Mouse (Mus musculus) right cerebral cortex, postnatal 36 days (tissue): ENCODE results near the gene Rab5c.

Experiments used
- DNase-seq, 2 experiments: peaks; one replicate each; pipeline ENCODE4 v3.0.0; 2022; ENCODE audit warnings: low spot score in 2 of 2, mixed read lengths in 1 of 2

Rab5c gene

GRCm38 (mm10) chr11:100738066-100738604, at the start of gene Rab5c:
Rab5c (minus strand) TSS chr11:100738215.
- peak; percentile 98 to 99 for DNase-seq

DNA sequence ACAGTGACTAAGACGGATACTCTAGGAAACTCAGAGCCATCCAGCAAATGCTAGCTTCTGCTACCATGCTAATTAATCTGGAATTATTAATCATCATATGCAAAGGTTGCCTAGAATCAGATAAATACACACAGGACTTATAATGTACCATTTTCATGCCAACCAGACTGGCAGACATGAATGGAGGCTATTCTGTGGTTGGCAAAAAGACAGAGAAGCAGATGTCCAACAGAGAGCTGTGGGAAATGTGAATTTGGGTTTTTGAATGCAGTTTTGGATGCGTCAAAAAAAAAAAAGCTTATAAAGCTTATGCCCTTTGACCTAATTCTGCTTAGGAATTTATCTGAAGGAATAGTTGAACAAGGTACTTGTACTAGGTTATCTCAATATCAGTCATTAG, 47.8 kb upstream of the Rab5c start:
- no peak for DNase-seq

- no peak for DNase-seq
These were observed 46.3 kb upstream of the Rab5c start for GRCm38 (mm10) chr11:100784286-100784685.

DNA sequence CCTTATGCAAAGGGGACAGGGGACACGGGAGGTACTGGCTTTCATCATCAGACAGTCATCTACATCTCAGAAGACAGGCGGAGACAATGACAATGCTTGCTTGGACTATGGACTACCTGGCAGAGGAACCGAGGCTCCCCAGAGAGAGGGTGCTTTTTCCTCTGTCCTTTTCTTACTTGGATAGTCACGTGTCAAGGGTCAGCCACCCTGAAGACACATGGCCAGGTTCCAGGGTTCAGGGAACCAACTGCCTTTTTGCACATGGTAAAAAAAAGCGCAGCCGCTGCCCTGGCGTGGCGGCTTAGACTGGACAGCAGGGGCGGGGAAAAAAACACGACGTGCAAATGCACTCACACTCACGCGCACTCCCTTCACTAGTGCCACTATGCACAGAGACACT, 44.6 kb upstream of the Rab5c start:
- DNase-seq, result no peak

- DNase-seq, result no peak
These were observed 43.9 kb upstream of the Rab5c start for GRCm38 (mm10) chr11:100781763-100782475.

DNA sequence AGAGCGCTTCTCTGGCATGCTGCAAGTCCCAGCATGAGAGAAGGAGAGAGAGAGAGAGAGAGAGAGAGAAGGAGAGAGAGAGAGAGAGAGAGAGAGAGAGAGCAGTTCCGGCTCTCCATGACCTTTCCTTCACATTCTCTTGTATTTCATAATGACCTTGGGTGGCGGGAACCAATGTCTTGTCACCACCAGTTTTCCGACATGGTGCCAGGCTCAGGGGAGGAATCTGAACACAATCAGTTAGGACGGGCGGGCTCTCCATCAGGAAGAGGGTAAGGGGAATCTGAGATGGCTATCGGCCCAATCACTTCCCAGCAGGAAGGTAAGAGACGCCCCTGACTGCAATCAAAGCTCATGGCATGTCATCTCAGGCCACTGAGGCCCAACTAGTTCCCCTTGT, 42.2 kb upstream of the Rab5c start:
- DNase-seq, result no peak

- no peak for DNase-seq
These were observed 40.1 kb upstream of the Rab5c start for GRCm38 (mm10) chr11:100778069-100778468.

GRCm38 (mm10) chr11:100775921-100776320, 37.9 kb upstream of the Rab5c start:
- DNase-seq, result no peak

GRCm38 (mm10) chr11:100774261-100774660, 36.2 kb upstream of the Rab5c start:
- no peak for DNase-seq

DNA sequence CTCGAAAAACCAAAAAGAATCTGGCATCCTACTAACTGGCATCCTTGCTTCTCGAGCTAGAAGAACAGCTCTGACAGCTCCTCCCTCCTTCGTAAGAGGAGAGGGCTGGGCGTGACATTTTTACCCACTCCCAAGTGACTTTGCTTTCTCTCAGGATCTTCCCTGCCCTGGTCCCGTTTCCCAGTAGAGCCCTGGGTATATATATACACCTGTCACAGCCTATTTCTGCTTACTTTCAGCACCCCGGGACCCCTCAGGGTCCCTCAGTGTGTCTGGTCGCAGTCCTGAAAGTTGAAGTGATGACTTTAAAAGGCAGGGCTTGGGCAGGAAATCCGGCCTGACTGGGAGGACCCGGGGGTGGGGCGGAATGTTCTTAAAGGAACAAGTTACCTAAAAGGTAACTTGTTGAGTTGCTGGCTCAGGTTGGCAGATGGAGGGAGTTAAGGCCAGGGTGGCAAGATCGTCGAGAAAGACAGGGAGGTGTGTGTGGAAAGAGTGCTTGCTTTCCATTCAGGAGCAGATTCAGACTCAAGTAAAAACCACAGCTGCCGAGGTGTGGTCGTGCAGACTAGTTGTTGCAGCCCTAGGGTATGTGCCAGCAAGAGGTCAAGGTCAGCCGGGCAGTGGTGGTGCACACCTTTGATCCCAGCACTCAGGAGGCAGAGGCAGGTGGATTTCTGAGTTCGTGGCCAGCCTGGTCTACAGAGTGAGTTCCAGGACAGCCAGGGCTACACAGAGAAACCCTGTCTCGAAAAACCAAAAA, 32.8 kb upstream of the Rab5c start, which contains the start of gene Ghdc:
Gene Ghdc (minus strand): TSS at position 312 of the 763 bp plus-strand sequence.
- DNase-seq, result peak; percentile 76 to 79

DNA sequence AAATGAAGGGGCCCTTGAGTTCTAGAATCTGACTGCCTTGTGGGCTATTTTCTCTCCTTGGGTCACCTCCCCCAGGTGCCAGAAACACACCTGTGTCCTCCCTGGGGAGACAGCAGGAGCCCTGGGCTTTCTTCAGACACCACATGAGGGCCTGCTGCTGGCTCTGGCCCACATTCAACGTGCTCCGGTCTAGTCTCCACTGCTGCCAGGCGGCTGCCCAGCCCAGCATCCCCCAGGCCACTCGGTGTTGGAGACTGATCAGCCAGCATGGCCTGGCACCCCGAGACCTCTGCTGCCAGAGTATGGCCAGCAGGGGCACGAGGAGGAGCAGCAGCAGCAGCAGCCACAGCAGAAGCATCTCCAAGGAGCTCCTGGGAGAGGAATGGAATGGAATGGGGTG, 32.0 kb upstream of the Rab5c start:
- DNase-seq, result no peak

DNA sequence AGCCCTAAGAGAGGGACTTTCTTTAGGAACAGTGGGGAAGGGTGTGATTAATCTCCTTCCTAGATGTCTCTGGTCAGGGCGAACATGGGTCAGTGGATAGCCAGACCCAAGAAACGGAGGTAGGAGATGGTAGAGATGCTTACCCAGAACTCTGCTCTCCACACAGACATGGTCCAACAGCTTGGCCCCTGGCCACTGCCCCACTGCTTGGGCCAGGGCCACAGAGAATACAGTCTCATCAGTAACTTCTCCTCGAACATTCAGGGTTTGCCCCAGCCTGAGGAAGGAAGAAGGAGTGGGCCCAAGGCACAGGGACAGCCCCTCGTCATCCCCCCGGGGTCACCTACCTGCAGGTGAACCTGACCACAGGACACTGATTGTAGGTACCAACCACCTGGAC, 29.9 kb upstream of the Rab5c start:
- DNase-seq, result no peak

DNA sequence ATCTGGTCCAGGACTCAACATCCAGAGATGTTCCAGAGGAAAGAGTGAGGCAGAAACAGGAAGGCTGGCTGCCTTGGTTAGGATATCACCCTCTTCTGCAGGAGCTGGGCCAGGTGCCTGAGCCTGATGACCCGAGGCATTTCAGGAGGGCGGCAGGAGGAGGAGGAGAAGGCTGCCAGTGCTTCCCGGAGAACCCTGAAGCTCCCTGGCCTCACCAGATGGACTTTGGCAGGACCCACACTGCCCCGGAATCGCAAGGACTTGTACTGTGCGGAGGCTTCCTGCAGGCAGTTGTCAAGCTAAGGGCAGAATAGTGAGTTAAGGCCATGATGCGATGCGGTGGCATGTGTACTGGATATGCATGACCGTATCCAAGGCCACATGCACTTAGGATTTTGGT, 28.7 kb upstream of the Rab5c start:
- DNase-seq, result no peak

DNA sequence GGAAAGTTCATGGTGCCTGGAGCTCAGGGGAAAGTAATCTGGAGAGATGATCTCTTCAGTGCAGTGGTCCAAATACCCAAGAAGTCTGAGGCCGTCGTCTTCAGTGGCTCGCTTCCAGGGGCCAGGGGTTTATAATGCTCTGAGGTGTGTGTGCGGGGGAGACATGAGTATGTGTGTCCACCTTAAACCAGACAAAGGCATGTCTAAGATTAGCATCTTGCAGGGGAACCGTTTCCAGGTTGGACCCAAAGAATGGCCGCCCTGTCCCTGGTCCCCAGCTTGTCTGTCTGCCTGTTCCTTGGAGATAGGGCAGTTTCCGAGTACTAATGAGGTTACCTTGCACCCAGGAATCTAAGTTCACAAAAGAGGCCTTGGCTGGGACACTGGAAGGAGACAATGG, 24.8 kb upstream of the Rab5c start, which contains the start of gene Hcrt:
Gene Hcrt (minus strand): TSS at position 101 of the 400 bp plus-strand sequence.
- no peak for DNase-seq

DNA sequence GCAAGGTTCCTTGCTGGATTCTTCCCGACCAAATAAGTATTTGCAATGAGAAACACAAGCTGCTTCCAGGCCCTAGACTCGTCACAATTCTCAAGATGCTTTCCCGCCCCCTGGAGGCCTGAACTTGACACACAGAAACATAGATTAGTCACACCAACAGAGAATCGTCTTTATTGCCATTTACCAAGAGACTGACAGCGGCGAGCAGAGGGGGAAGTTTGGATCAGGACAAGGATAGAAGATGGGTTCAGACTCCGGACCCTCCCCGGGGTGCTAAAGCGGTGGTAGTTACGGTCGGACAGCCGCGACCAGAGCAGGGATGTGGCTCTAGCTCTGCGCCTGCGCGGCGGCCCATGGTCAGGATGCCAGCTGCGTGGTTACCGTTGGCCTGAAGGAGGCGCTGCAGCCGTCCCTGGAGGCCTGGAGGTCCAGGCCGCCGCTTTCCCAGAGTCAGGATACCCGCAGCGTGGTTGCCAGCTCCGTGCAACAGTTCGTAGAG, 23.6 kb upstream of the Rab5c start:
- DNase-seq, result peak; percentile 75 to 77

DNA sequence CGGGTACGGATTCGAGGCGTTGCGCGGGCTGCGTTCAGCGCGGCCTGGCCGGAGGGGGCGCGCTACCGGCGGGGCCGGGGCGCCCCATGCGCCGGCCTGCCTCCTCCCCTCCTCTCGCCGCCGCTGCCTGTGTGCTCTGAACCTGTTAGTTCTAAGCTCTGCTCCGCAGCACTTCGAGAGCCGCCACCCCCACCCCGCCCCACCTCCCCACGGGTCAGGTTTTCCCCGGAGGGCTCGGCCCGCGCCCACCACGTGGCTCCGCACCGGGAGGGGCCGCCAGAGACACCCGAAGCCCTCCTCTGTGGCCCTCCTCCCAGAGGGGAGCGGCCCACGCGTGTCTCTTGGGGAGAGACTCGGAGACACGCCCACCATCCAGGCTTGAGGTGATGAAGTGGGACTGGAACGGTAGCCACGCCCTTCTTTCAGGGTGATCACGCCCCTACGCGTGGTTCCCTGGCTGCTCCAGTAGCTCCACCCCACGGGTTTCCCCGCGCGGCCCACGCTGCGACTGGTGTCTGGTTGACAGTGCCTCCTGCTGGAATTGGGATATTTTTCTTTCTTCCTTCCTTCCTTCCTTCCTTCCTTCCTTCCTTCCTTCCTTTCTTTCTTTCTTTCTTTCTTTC, 21.7 kb upstream of the Rab5c start, which contains the start of gene Kcnh4:
Gene Kcnh4 (minus strand): TSS at position 332 of the 623 bp plus-strand sequence.
- DNase-seq, result peak; percentile 92 to 96

GRCm38 (mm10) chr11:100758707-100759610, 20.9 kb upstream of the Rab5c start:
- DNase-seq, result no peak

GRCm38 (mm10) chr11:100757566-100757965, 19.6 kb upstream of the Rab5c start:
- DNase-seq, result no peak

- no peak for DNase-seq
These were observed 18.5 kb upstream of the Rab5c start for GRCm38 (mm10) chr11:100756476-100756875.

- DNase-seq, result peak in 1 of 2 experiments; percentile 62
These were observed 16.7 kb upstream of the Rab5c start for GRCm38 (mm10) chr11:100754693-100755057.
